Mouse (Mus musculus) spleen, postnatal 10 days (tissue): ENCODE measurements around the gene Speer4f2.
"Not testable (repeated sequence)": the region's sequence is repeated elsewhere in the genome, so short reads cannot be mapped to it uniquely, and the experiment has no call there.

Experiments
- DNase-seq, 2 experiments: peaks; one replicate each; pipeline ENCODE4 v3.0.0; 2021 to 2022; ENCODE audit warnings: low spot score in 2 of 2

The Speer4f2 gene

GRCm38 (mm10) chr5:17372880-17373279 lies at the start of gene Speer4f2:
Speer4f2 (plus strand) TSS chr5:17373180.
- DNase-seq = not testable (repeated sequence)

DNA sequence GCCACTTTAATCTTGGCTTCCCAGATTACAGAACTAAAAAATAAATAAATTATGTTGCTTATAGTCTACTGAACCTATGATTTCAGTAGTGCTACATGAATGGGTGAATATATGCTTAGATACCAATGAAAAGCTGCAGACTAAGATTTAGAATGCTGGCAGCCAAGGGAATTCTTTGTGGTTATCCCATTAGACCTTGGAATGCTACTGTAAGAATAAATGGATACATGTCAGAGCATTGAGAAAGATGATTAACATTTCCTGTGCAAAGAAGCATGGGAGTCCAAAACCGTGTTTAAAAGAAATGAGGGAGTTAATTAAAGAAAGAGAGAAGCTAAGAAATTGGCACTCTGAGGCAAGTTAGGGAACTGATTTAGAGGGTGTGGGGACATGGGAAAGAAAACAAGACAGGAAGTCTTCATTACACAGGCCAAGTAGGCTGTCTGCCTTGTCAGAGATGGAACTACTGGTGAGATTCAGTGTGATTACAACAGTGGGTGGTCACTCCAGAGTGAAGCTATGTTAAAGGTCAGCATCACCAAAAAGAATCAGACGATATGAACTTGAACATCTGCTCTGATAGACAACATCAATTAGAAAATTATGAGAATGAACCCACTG lies 43.9 kb upstream of the Speer4f2 start:
- DNase-seq = no peak

DNA sequence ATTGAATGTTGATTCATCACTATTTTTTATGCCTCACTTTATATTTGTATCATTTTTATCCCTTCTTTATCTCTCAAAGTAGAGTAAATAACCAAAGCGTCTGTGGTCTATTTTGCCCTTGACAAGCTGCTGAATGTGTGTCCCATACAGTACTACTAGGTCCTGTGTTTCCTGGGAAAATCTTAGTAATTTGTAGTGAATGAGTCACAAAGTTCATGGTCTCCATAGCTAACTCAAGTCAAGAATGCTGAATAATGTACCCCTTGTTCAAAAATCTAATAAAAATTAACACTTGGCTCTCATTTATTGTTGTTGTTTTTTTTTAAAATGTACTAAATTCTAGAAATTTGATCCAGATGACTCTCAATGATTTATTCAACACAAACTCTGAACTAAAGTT lies 38.1 kb upstream of the Speer4f2 start:
- no peak for DNase-seq

DNA sequence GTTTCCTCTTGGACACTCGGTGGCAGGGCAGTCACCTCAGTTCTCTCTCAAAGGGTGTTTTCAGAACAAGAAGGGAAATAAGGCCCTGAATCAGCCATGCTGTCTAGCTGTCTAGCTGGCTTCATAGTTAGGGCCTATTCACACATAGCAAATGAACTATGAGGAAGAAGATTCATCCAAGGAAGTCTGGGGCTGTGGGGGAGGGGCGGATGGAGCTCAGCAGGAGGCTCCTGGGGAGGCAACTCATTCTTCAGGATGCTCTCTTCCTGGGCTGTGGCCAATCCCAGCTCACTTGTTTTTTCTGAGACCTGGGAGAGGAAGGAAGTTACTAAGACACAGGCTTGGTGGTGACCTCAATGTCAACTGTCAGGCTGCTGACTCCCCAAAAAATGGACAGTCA lies 27.2 kb upstream of the Speer4f2 start:
- DNase-seq = not testable (repeated sequence)

DNA sequence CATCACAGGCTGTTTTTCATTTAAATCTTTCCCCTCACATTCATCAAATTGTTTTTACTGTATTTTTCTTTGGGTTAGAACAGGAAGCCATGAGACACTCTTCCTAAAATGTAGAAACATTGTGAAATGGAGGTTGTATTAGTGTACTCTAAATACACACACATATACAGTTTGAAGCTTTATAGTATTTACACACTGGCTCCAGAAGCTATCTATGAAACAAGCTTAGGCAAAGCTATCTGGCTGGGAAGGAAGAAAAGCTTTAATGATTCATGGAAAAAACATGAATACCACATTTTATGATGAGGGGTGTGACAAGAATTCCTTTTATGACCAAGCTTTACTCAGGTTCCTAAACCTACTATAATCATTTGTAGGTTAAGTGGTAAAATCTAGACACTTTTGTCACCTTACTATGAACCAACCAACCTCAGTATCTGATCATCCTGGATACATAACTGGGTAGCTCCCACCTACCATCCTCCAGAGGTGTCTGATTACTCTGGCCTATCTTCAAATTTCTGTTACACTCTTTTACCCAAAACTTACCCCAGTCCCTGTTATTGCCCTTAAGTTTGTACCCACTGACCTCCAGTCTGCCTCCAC lies 13.5 kb upstream of the Speer4f2 start:
- DNase-seq = no peak

GRCm38 (mm10) chr5:17389926-17390325 lies 16.9 kb downstream of the Speer4f2 start:
- no peak for DNase-seq

DNA sequence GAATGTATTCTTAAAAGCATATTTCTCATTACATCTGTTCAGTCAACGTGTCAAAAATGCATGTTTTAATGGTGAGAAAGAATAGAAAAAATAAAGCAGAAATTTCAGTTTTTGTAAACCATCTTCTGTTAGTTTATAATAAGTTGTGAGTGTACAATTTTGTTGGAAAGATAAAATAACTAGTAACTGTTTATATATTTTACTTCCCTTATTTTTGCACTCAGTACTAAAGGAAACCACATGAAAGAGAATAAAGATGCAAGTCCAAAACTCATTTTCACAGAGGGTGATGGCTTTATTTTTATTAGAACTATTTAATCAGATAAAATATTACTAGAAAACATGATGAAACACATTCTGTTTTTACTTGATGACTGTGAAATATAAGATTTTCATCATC lies 18.2 kb downstream of the Speer4f2 start:
- DNase-seq = no peak

- DNase-seq = no peak
Measured at GRCm38 (mm10) chr5:17400571-17400970, 27.6 kb downstream of the Speer4f2 start.

- DNase-seq = no peak
Measured at GRCm38 (mm10) chr5:17401206-17402077, 28.5 kb downstream of the Speer4f2 start.

DNA sequence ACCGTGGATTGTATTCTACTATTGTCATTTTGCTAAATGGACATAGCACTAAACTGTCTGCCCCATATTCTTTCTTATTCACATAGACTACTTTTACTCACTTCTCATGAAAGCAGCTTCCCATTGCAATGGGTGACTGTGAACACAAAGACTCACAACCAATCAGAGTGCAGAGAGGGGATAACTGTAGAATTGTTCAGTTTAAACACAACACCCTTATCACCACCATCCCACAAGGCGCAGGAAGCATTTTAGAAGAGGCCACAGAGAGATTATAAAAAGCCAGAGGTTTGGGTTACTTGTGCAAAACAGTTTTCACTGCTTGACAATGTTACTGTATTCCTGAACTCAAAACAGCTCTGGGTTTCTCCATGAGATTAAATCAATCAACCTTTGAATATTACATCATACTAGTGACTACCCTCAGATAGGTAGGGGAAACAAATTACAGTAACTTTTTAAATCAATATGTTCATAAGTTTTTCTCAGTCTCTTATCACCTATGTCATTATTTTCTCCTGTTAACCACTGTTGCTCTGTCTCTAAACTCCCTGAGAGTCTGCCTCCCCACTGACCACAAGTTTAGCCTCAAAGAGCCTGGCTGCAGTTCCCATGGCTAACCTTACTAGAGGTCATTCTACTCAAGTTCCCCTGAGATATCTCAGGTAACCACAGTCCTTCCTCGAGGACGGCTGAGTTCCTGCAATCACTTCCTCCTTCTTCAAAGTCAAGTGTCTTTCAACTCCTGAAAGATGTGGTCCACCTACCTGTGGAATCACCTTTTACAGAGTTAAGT lies 29.5 kb downstream of the Speer4f2 start:
- no peak for DNase-seq

DNA sequence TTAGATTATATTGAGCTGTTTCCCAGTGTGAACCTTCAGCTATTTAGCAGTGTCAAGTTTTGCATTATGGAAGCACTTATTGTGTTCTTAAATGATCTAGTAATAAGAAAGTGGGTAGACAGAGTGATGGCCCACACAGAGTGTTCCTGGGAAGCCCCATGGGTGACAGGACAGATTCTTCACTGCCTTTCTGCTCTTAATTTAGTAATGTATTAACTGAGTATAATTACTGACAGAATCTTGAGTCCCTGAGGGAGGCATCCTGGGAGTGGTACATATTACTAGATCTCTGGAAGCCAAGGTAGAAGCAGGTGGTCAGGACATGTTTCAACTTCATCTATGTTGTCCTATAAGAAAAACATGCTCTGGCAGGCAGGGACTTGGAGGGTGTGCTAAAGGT lies 30.6 kb downstream of the Speer4f2 start:
- DNase-seq = no peak

GRCm38 (mm10) chr5:17408924-17409660 lies 36.1 kb downstream of the Speer4f2 start:
- no peak for DNase-seq

- no peak for DNase-seq
Measured at GRCm38 (mm10) chr5:17417201-17417600, 44.2 kb downstream of the Speer4f2 start.

- DNase-seq = no peak
Measured at GRCm38 (mm10) chr5:17419215-17419820, 46.3 kb downstream of the Speer4f2 start.

DNA sequence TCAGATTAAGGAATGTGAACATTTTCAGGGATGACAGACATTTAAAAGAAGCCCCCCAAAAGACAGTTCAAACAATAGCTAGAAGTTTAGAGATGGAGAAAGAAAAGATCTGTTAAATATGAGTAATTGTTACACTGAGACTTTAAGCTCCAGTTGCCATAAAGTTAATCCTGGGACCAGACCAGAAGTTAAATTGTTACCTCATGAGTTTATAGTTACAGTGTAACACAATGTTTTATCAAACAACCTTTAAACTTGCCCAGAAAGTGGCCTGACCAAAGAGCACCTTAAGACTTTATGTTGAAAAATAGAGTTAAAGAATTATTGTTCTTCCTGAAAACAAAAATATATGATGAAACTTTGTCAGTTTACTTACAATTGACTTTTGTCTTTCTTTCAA lies 46.9 kb downstream of the Speer4f2 start:
- DNase-seq = no peak

DNA sequence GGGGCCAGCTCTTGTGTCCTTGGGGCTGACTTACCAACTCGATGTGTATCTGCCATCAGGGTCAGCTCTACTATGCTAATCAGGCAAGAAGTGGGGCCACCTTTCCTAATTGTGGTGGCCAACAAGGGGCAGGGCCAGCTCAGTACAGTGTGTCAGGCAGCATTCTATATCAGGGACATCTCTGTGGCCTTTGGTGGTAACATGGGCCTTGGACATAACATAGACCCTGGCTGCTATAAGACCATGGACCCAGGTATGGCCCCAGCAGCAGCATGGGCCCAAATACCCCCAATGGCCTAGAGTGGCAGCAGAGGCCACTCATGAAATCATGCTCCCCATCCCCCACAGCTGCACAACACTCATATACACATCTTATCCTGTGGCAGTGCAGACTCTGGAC lies 49.2 kb downstream of the Speer4f2 start:
- no peak for DNase-seq

GRCm38 (mm10) chr5:17426930-17427329 lies 54.0 kb downstream of the Speer4f2 start:
- no peak for DNase-seq
